Mouse (Mus musculus) brain, adult 2 months (tissue): ENCODE results near the gene Tmem199.

ENCODE experiments used
- DNase-seq: peaks from one replicate; pipeline ENCODE4 v3.0.0; 2011; ENCODE audit warnings: low read depth, low spot score

Gene Tmem199

DNA sequence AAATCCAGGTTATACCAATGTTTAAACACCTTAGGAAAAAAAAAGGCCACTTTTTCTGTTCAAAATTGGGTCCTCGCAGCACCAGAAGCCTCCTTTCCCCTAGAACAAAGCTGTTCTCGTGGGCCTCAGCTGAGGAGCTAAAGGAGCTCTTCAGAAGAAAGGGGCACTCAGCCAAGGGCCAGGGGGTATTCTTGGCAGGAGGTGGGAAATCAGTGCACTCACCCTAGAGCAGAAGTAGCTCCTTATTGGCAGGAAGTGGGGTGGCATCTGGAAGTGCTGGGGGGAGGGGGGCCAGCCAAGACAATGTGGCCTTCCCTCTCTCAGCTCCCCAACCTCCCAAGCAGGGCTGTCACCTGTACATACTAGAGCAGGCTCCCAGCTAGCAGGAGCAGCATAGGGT, 12.9 kb upstream of the Tmem199 start:
- no peak for DNase-seq

- peak; percentile 35 for DNase-seq
Observed at GRCm38 (mm10) chr11:78523241-78523955, 11.4 kb upstream of the Tmem199 start.

DNA sequence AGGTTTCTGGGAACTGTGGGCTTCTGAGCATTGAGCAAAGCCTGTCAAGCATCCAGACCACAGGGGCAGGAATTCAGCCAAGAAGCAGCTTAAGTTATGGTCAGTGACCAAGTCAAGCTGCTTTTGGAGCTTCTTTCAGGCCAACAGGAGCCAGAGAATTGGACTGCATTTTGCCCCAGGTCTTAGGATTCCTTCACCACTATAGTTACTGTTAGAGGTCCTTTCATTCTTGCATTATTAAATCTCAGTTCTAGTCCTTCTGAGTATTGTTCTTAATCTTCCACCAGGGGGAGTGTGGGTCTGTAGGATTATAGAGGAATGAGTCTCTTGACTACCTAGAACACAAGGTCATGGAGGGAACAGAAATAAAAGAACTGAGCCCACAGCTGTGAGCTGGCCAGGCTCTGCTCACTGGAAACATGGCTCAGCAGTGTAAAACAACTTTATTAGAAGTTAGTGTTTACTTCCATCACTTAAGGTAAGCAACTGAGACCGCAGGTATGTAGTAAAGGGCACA, 10.6 kb upstream of the Tmem199 start:
- peak; percentile 40 for DNase-seq

GRCm38 (mm10) chr11:78521880-78522279, 9.9 kb upstream of the Tmem199 start:
- DNase-seq: no peak

DNA sequence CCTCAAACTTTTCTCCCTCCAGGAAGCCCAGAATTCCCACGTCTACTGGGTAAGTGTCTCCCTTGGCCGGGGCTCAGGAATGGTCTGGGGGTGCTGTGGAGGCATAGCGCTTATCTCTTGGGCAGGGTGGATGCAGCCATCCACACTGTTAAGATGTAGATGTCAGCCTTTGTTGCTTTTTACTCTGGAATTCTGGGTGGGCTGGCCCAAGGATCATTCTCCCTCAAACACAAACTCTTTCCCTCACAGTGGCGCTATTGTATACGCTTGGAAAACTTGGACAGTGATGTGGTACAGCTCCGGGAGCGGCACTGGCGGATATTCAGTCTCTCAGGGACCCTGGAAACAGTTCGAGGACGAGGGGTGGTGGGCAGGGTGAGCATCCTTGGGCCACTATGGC, 7.0 kb upstream of the Tmem199 start:
- no peak for DNase-seq

DNA sequence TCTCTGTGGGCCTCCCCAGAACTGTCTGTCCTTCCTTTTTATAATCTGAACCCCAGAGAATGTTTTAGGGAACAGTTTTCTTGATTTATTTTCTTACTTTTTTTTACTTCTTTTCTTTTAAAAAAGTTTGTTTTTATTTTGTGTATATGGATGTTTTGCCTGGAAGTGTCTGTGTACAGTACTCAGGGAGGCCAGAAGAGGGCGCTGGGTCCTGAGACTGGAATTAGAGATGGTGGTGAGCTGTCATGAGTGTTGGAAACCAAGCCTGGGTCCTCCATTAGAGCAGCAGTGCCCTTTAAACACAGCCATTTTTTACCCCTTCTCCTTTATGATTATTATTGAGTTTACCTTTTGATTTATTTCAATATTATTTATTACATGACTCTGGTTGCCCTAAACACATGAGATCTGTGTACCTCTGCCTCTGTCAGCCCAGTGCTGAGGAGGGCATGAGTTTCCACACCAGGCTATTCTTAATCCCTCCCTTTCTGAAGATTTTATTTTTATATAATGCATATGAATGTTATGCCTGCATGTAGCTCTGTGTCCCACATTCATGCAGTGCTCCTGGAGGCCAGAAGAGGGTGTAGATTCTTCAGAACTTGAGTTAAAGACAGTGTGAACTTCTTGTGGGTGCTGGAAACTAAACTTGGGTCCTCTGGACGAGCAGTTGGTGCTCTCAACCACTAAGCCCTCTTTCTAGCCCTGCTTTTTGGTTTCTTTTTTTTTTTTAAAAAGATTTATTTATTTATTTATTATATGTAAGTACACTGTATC, 3.8 kb upstream of the Tmem199 start:
- DNase-seq: no peak

DNA sequence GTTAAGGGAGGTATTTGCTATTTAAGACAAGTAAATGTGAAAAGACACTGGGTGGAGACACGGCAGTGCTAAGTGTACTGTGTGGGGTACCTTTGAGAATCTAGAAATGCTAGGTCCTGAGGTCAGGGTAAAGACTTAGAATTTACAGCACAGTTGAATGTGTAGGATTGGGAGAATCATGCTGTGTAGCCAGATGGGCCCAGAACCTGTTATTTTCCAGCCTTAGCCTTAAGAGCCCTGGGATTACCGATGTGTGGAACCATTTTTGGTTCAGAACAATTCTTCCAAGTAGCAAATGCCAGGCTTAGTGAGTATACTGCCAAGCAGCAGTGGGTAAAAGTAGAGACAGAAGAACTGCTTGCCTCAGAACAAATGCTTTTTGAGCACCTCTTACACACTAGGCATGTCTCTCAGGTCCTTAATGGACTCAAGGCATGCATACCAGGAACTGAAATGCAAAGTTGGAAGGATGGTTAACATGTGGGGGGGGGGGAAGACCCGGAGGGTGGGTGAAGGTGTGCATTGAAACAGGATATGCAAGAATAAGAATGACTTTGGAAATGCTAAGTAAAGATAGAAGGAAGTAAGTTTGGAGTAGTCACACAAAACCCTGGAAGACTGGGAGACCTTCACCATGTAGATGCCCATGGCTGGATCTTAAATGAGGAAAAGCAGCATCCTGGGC, 1.3 kb upstream of the Tmem199 start:
- peak; percentile 73 for DNase-seq

DNA sequence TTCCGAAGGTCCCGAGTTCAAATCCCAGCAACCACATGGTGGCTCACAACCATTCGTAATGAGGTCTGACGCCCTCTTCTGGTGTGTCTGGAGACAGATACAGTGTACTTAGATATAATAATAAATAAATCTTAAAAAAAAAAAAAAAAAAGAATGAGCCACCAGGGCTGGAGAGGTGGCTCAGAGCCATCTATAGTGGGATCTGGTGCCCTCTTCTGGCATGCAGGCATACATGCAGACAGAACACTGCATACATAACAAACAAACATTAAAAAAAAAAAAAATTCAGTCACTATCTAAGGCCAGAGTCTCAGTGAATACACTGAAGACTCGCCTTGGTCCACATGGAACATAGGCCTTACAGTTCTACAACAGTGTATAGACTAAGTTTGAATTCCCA, 2.8 kb downstream of the Tmem199 start:
- DNase-seq: peak; percentile 48

- no peak for DNase-seq
Observed at GRCm38 (mm10) chr11:78505430-78505829, 6.5 kb downstream of the Tmem199 start.

GRCm38 (mm10) chr11:78502909-78503650, 8.9 kb downstream of the Tmem199 start, which contains the start of gene Sebox:
Gene Sebox, plus strand, starts transcription at chr11:78503447.
- DNase-seq: peak; percentile 96

- DNase-seq: no peak
Observed at GRCm38 (mm10) chr11:78501529-78501928, 10.4 kb downstream of the Tmem199 start.

DNA sequence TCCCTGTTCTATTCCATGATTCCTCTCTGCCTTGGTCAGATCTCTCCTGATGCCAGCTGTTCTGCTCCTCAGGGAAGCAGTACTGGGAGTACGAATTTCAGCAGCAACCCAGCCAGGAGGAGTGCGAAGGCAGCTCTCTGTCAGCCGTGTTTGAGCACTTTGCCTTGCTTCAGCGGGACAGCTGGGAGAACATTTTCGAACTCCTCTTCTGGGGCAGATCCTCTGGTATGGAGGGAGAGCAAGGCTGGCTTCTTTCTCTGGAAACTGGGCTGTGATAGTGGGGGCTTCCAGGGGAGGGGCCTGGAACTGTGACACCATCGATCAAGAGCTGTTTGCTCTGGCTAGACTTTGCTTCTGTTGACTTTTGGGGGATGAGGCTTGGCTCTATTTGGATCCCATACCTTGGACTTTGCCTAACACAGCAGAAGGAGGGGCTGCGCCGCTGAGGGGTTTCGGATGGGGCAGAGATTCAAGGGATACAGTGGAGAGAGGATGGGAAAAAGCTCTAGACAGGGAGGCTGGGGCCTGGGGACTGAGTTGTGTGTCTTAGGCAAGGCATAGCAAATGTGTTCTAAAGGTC, 11.3 kb downstream of the Tmem199 start:
- no peak for DNase-seq

- no peak for DNase-seq
Observed at GRCm38 (mm10) chr11:78499543-78499942, 12.4 kb downstream of the Tmem199 start.

DNA sequence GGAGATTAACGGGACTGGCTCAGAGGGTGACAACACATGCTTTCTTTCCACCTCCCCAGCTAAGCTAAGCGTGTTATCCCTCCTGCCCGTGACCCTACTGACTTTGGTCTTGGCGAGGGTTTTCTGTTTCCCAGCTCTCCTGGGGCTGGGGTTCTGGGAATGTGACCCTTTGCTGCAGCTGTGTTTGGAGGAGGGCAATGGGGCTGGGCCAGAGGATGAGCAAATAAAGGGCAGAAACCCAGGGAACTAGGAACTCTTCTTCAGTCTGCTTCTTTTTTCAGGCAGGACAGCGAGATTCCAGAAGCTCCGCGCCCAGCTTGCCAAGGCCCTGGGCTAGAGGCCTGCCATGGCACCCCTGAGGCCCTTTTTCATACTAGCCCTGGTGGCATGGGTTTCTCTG, 13.0 kb downstream of the Tmem199 start, which contains the start of gene Vtn:
Vtn (plus strand) TSS at position 88 of the 400 bp plus-strand sequence.
- DNase-seq: no peak

DNA sequence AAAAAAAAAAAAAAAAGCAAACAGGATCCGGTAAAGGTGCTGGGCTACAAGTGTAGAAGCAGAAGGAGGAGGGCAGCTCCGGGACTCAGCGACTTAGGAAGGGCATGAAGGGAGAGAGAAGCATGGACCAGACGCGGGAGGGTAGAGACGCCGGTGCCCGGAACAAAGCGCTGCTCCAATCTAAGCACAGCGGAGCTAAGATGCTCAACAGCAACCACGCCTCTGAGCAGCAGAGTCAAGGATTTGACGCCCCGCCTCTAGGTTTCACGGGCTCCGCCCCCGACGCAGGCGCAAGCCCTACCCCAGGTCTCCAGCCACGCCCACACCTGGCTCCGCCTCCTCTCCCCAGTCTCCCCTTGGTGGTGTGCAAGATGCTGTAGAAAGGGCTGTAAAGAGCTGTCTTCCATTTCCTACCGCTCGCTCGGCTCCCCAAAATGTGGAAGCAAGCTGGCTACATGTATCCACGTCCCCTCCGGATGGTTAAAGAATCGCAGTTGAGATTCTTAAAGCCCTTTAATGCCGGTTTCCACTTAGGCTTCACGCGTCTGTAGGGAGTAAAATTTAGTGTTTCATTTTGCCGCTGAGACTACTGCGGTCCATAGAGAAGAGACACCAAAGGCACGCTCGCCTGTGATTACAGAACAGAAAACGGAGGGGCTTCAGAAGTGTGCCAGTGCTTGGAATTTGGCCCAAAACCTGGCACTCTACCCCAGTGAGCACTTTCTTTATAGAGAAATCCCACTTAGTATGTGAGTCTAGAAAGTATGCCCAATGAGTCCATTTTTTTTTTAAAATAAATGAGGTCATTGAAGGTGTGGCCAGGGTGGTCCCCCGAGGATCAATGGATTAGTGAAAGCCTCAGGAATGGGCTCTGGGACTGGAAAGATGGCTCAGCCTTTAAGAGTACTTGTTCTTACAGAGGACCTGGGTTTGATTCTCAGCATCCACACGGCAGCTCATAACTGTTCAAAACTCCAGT, 14.1 kb downstream of the Tmem199 start, which contains the start of gene Sarm1:
Sarm1 (minus strand) TSS at position 211 of the 979 bp plus-strand sequence.
- peak; percentile 99 for DNase-seq

DNA sequence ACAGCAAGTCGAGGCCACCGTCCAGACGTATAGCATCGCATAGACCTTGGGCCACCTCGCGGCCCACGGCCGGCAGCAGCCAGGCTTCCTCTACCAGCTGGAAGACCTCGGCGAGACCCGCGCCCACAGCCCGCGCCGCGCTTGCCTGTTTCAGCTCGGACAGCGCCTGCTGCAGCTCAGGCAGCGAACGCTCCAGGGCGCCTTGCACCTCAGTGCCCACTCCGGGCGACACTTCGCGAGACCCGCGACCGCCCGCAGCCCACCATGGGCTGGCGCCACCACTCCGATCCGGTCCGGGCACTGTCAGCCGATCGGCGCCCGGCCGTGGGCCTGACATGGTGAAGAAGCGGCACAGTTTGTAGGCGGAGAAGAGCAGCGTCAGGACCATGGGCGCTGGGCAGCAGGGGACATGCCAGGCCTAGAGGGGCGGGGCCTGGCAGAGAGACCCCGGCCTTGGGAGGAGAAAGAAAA, 14.9 kb downstream of the Tmem199 start:
- peak; percentile 61 for DNase-seq

DNA sequence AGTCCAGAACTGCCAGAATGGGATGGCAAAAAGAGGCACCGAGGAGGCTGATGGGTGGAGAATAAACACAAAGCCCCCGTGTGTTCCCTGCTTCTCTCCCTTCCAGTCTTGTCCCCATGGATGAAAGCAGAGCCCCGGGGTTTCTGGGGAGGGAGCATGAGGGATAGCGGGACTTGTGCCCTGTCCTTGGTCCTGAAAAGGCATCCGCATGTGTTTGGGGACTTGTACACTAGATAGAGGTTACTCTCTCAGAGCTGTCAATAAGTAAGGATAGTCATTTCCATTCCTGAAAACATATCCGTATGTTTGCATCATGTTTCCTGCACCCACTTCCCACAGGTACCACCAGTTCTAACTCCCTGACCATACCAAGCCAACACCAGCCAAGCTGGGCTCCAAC, 16.1 kb downstream of the Tmem199 start:
- no peak for DNase-seq

DNA sequence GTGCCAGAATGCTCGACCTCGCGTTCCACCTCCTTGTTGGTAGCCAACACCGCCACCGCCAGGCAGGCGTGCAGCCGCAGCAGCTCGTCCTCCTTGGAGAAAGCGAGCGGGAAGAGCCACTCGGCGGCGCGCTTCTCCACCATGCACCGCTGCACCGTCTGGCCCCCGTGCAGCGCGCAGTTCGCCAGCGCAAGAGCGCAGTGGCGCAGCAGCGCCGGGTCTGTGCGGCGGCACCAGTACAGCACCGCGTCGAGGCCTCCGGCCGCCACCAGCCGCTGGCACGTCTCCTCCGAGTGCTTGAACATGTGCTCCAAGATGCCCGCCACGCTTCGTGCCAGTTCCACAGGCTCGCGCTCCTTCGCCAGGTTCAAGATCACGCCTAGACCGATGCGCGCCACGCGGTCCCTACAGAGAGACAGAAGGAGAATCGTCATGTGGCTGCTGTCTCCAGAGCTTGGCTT, 21.2 kb downstream of the Tmem199 start:
- peak; percentile 92 for DNase-seq

DNA sequence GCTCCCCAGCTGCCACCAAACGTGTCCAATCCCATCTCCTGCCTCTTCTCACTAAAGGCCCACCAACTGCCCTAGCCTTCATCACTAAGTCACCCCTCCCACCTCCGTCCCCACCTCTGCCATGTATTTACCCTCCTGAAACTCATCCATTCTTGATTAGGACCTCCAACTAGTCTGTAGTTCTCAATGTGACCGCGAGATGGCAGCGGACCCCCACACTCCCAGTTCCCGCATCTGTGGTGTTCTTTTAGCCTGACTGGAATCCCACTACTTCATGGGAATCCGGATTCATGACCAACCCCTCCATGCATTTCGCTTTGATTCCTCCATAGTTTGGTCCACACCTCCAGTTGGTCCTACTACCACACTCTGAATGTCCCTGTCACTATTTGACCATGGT, 23.8 kb downstream of the Tmem199 start:
- peak; percentile 80 for DNase-seq
